Mouse (Mus musculus) brain, adult 2 months (tissue): ENCODE measurements around the gene Ces3b.
A peak's percentile ranks its signal among the peaks of the same experiment; 100 is the strongest.
"Not testable (repeated sequence)": the region's sequence is repeated elsewhere in the genome, so short reads cannot be mapped to it uniquely, and the experiment has no call there.

Experiments
- DNase-seq: peaks from one replicate; pipeline ENCODE4 v3.0.0; 2011; ENCODE audit warnings: low read depth, low spot score

Gene Ces3b

GRCm38 (mm10) chr8:105083449-105084050 lies at the start of gene Ces3b:
TSS of gene Ces3b (plus strand) at chr8:105083753.
- DNase-seq: no peak

GRCm38 (mm10) chr8:105043510-105043909 lies 40.0 kb upstream of the Ces3b start:
- DNase-seq: no peak

GRCm38 (mm10) chr8:105045824-105046401 lies 37.6 kb upstream of the Ces3b start:
- DNase-seq: no peak

GRCm38 (mm10) chr8:105048371-105048854 lies 35.1 kb upstream of the Ces3b start, which contains the start of gene Ces3a:
TSS of gene Ces3a (plus strand) at chr8:105048601.
- DNase-seq: no peak

GRCm38 (mm10) chr8:105056211-105056610 lies 27.3 kb upstream of the Ces3b start:
- DNase-seq: no peak

- DNase-seq: no peak
These were observed 23.5 kb upstream of the Ces3b start for GRCm38 (mm10) chr8:105060056-105060455.

GRCm38 (mm10) chr8:105066761-105067160 lies 16.8 kb upstream of the Ces3b start:
- DNase-seq: peak; percentile 41

GRCm38 (mm10) chr8:105067905-105068304 lies 15.6 kb upstream of the Ces3b start:
- not testable (repeated sequence) for DNase-seq

GRCm38 (mm10) chr8:105068971-105069370 lies 14.6 kb upstream of the Ces3b start:
- DNase-seq: no peak

- DNase-seq: no peak
These were observed 7.0 kb upstream of the Ces3b start for GRCm38 (mm10) chr8:105076601-105077000.

- DNase-seq: no peak
These were observed 6.5 kb upstream of the Ces3b start for GRCm38 (mm10) chr8:105077071-105077470.

- no peak for DNase-seq
These were observed 5.0 kb upstream of the Ces3b start for GRCm38 (mm10) chr8:105078591-105078990.

- no peak for DNase-seq
These were observed 2.7 kb upstream of the Ces3b start for GRCm38 (mm10) chr8:105080814-105081336.

GRCm38 (mm10) chr8:105088166-105088565 lies 4.6 kb downstream of the Ces3b start:
- DNase-seq: not testable (repeated sequence)

- no peak for DNase-seq
These were observed 5.0 kb downstream of the Ces3b start for GRCm38 (mm10) chr8:105088581-105088980.

- DNase-seq: no peak
These were observed 10.4 kb downstream of the Ces3b start for GRCm38 (mm10) chr8:105093992-105094391.

GRCm38 (mm10) chr8:105102101-105102785 lies 18.7 kb downstream of the Ces3b start:
- not testable (repeated sequence) for DNase-seq

GRCm38 (mm10) chr8:105103701-105104100 lies 20.1 kb downstream of the Ces3b start:
- not testable (repeated sequence) for DNase-seq

- DNase-seq: no peak
These were observed 20.7 kb downstream of the Ces3b start for GRCm38 (mm10) chr8:105104220-105104619.

- DNase-seq: no peak
These were observed 46.3 kb downstream of the Ces3b start for GRCm38 (mm10) chr8:105129864-105130263.

- DNase-seq: no peak
These were observed 48.0 kb downstream of the Ces3b start, which contains the start of gene Ces4a for GRCm38 (mm10) chr8:105131509-105131908. TSS of gene Ces4a (plus strand) at chr8:105131800.

GRCm38 (mm10) chr8:105138423-105138822 lies 54.9 kb downstream of the Ces3b start:
- peak; percentile 60 for DNase-seq
